Mouse (Mus musculus) liver, embryonic 14.5 days (tissue): Measurements from ENCODE around the gene Btg1. TPM values are rescaled to one million over a fixed set of nuclear protein-coding genes. Genes with fewer than 3 reads are reported as not detected.

Experiments used
- ATAC-seq: fragments of 200-750 bp; cut with Nextera tagmentation; 2 replicates; pipeline ENCODE4 v1.8.0; 2017; ENCODE audit warnings: moderate number of reproducible peaks, mild to moderate bottlenecking, moderate library complexity; ENCODE audit not compliant: insufficient read depth
- DNase-seq, 3 experiments: peaks; one replicate each; pipeline ENCODE4 v3.0.0-alpha.2; 2012 to 2013; ENCODE audit warnings: low read depth in 3 of 3, low spot score in 3 of 3
- H3K27ac ChIP-seq: fragments of 300-500 bp; sonication (generic); 2 replicates; pipeline ENCODE4 v1.5.1; 2014; ENCODE audit warnings: moderate library complexity, mild to moderate bottlenecking, control low read depth, inconsistent platforms
- H3K27me3 ChIP-seq: fragments of 300-500 bp; sonication (generic); 2 replicates; pipeline ENCODE4 v1.6.1; 2014; ENCODE audit warnings: mild to moderate bottlenecking, low read length, moderate library complexity; ENCODE audit not compliant: control insufficient read depth, insufficient read depth
- H3K36me3 ChIP-seq: fragments of 300-500 bp; sonication (generic); replicated peaks from 2 replicates; pipeline ENCODE4 v1.6.1; 2014; ENCODE audit warnings: low read depth; ENCODE audit not compliant: control insufficient read depth, insufficient read depth
- H3K4me1 ChIP-seq, 2 experiments: fragments of 200-500 bp in 1 of 2; fragments of 300-500 bp in 1 of 2; sonication (generic) in 1 of 2; replicated peaks; 2 replicates each; pipeline ENCODE4 v1.6.1; 2012 to 2014; ENCODE audit warnings: antibody characterized with exemption in 1 of 2, inconsistent platforms in 1 of 2, low read length in 1 of 2; ENCODE audit not compliant: control insufficient read depth in 2 of 2, insufficient read depth in 2 of 2
- H3K4me2 ChIP-seq: fragments of 300-500 bp; sonication (generic); 2 replicates; pipeline ENCODE4 v1.6.1; 2014; ENCODE audit warnings: low read depth, mild to moderate bottlenecking, control low read depth, moderate library complexity
- H3K4me3 ChIP-seq, 2 experiments: fragments of 200-500 bp in 1 of 2; fragments of 300-500 bp in 1 of 2; sonication (generic) in 1 of 2; 2 replicates each; pipeline ENCODE4 v1.5.1; 2012 to 2014; ENCODE audit warnings: low read depth in 2 of 2, low read length in 2 of 2, mild to moderate bottlenecking in 2 of 2, control low read depth in 1 of 2, inconsistent platforms in 1 of 2, moderate library complexity in 1 of 2; ENCODE audit not compliant: insufficient read depth in 1 of 2
- H3K9ac ChIP-seq: fragments of 300-500 bp; sonication (generic); replicated peaks from 2 replicates; pipeline ENCODE4 v1.6.1; 2014; ENCODE audit warnings: mild to moderate bottlenecking, control low read depth, moderate library complexity
- H3K9me3 ChIP-seq: fragments of 300-500 bp; sonication (generic); 2 replicates; pipeline ENCODE4 v1.6.1; 2016; ENCODE audit warnings: low read length, mixed read lengths; ENCODE audit not compliant: control insufficient read depth
- CTCF ChIP-seq: IDR thresholded peaks from 2 replicates; pipeline ENCODE4 v1.5.1; 2016; ENCODE audit warnings: antibody characterized with exemption, low read depth, control low read depth
- EP300 ChIP-seq: IDR thresholded peaks from 2 replicates; pipeline ENCODE4 v1.6.1; 2016; ENCODE audit warnings: antibody characterized with exemption, low read depth
- WGBS: fragments of 180-500 bp; shearing (Covaris S2); extraction: QIAGEN DNeasy Blood & Tissue Kit; methylation state at CpG from one replicate; pipeline ENCODE4 v1.1.7; 2014; ENCODE audit not compliant: insufficient replicate concordance; 5-methylcytosine and 5-hydroxymethylcytosine counted together
- polyA plus RNA-seq, 2 experiments: library from polyadenylated mRNA; depleted of rRNA in 1 of 2; stranded (reverse) in 1 of 2; unstranded in 1 of 2; fragments of >200 nt; fragmentation: Nextera tagmentation in 1 of 2; extraction: Ambion mirVana in 1 of 2; gene quantifications; 2 replicates each; pipeline versions ENCODE4 v1.2.1 to v1.2.3; 2012 to 2014

Gene Btg1
- polyA plus RNA-seq, 2 experiments: 2.7 to 7.9 TPM

- H3K27ac ChIP-seq: no peak overlapping the region
- ATAC-seq (no peak), DNase-seq (no peak)
- H3K4me3 ChIP-seq: no peak overlapping the region
- H3K4me1 ChIP-seq: no peaks in the 10 kb centered on the region
- WGBS: 66% methylated on average over 10 of the region's 10 CpGs
- H3K9ac ChIP-seq: no peak overlapping the region
- H3K4me2 ChIP-seq: no peak overlapping the region
- H3K27me3 ChIP-seq: no peaks in the 10 kb centered on the region
- TF ChIP-seq EP300 (no peak), CTCF (no peak)
- H3K36me3 ChIP-seq: no peaks in the 10 kb centered on the region
- H3K9me3 ChIP-seq: no peaks in the 10 kb centered on the region
Measured at GRCm38 (mm10) chr10:96660280-96660985, 43.6 kb downstream of the Btg1 start.

GRCm38 (mm10) chr10:96662976-96663375 is 46.2 kb downstream of the Btg1 start:
- H3K4me2 ChIP-seq: no peak overlapping the region
- ATAC-seq (no peak), DNase-seq (no peak)
- 75% methylated on average over 4 of the region's 4 CpGs for WGBS
- TF ChIP-seq CTCF (no peak), EP300 (no peak)
- no peak overlapping the region for H3K27ac ChIP-seq
- H3K9ac ChIP-seq: no peak overlapping the region
- H3K36me3 ChIP-seq: no peaks in the 10 kb centered on the region
- H3K4me1 ChIP-seq: no peaks in the 10 kb centered on the region
- no peaks in the 10 kb centered on the region for H3K27me3 ChIP-seq
- H3K4me3 ChIP-seq: no peak overlapping the region
- H3K9me3 ChIP-seq: no peaks in the 10 kb centered on the region

- Histone ChIP-seq H3K4me3 (no peak overlapping the region), H3K4me2 (no peak overlapping the region), H3K4me1 (no peaks in the 10 kb centered on the region), H3K27me3 (no peaks in the 10 kb centered on the region), H3K27ac (no peak overlapping the region), H3K9ac (no peak overlapping the region), H3K36me3 (no peaks in the 10 kb centered on the region), H3K9me3 (no peaks in the 10 kb centered on the region)
- WGBS: 61% methylated on average over 9 of the region's 9 CpGs
- TF ChIP-seq EP300: no peak
- no peak for TF ChIP-seq CTCF
- DNase-seq (no peak), ATAC-seq (no peak)
Measured at GRCm38 (mm10) chr10:96663739-96664430, 47.1 kb downstream of the Btg1 start.
